Mouse (Mus musculus): ENCODE data around the gene Lrig2. TPM values are rescaled to one million over a fixed set of nuclear protein-coding genes. Genes with fewer than 3 reads are reported as not detected.

Gene Lrig2
- polyA plus RNA-seq, 1 experiment from 2014 or later, result 14.1 TPM

DNA sequence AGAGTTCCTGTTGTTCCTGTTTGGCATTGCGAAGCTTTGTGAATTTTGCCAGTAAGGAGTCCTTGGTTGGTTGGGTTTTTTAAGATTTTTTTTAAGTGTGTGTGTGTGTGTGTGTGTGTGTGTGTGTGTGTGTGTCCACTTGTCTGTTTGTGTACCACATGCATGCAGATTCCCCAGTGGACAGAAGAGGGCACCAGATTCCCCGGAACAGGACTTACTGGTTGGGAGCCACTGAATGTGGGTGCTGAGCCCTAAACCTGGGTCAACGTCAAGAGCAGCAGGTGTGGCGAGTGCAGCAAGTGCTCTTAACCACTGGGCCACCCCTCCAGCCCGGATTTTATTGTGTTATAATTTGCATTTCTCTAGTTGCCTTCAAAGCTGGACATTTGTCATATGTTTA is 5.4 kb upstream of the Lrig2 start:
- H3K4me3 ChIP-seq (ENCODE audit: low read length), result no peak overlapping the region
- ATAC-seq (ENCODE audit: low read depth), result no peak
- H3K27me3 ChIP-seq (ENCODE audit: control insufficient read depth, insufficient read depth, low read depth, low read length), result no peaks in the 10 kb centered on the region
- no peak overlapping the region for H3K4me2 ChIP-seq (ENCODE audit: low read depth, low read length)
- H3K9me3 ChIP-seq (ENCODE audit: control insufficient read depth, low read length), result peaks cover 2% of the 10 kb centered on the region; the same call in 1 of the 2 replicates
- no peaks in the 10 kb centered on the region for H3K36me3 ChIP-seq (ENCODE audit: control insufficient read depth, insufficient read depth, low read length)
- no peak overlapping the region for H3K27ac ChIP-seq (ENCODE audit: low read length)
- WGBS, result 71% methylated on average over 5 of the region's 5 CpGs
- no peak overlapping the region for H3K9ac ChIP-seq (ENCODE audit: low read length)
- peaks cover 3% of the 10 kb centered on the region; the same call in 1 of the 2 replicates for H3K4me1 ChIP-seq (replicated peaks; ENCODE audit: control insufficient read depth, insufficient read depth, low read length)

GRCm38 (mm10) chr3:104514510-104514909 is 2.8 kb upstream of the Lrig2 start:
- Histone ChIP-seq H3K4me3 (ENCODE audit: low read length) (no peak overlapping the region), H3K4me2 (ENCODE audit: low read depth, low read length) (no peak overlapping the region), H3K36me3 (ENCODE audit: control insufficient read depth, insufficient read depth, low read length) (no peaks in the 10 kb centered on the region), H3K27me3 (ENCODE audit: control insufficient read depth, insufficient read depth, low read depth, low read length) (no peaks in the 10 kb centered on the region), H3K9me3 (ENCODE audit: control insufficient read depth, low read length) (peaks cover 2% of the 10 kb centered on the region; the same call in 1 of the 2 replicates), H3K27ac (ENCODE audit: low read length) (no peak overlapping the region), H3K4me1 (replicated peaks; ENCODE audit: control insufficient read depth, insufficient read depth, low read length) (peaks cover 3% of the 10 kb centered on the region; the same call in 1 of the 2 replicates), H3K9ac (ENCODE audit: low read length) (no peak overlapping the region)
- ATAC-seq (ENCODE audit: low read depth), result no peak
- WGBS, result 70% methylated on average over 2 of the region's 2 CpGs

DNA sequence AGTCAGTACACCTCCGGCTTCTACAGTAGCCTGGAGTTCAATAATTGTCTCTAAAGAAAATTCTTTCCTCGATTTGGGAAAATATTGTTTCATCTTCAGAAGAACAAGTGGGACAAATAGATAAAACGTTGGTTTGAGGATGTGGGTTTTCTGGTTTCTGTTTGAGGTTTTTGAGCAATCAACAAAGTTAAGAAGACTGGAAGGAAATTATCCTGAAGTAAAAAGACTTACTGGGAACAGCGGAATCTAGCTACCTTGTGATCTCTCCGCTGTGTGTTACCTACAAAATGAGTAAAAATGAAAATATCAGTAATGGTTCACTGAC is 668 bp upstream of the Lrig2 start:
- Histone ChIP-seq H3K4me1 (replicated peaks; ENCODE audit: control insufficient read depth, insufficient read depth, low read length) (peaks cover 3% of the 10 kb centered on the region; the same call in 1 of the 2 replicates), H3K27me3 (ENCODE audit: control insufficient read depth, insufficient read depth, low read depth, low read length) (no peaks in the 10 kb centered on the region), H3K4me3 (ENCODE audit: low read length) (peak overlapping the region; percentile 88), H3K4me2 (ENCODE audit: low read depth, low read length) (peak overlapping the region; percentile 56), H3K27ac (ENCODE audit: low read length) (peak overlapping the region; percentile 94), H3K9ac (ENCODE audit: low read length) (peak overlapping the region; percentile 72), H3K9me3 (ENCODE audit: control insufficient read depth, low read length) (peaks cover 2% of the 10 kb centered on the region; the same call in 1 of the 2 replicates), H3K36me3 (ENCODE audit: control insufficient read depth, insufficient read depth, low read length) (no peaks in the 10 kb centered on the region)
- no peak for ATAC-seq (ENCODE audit: low read depth)
- WGBS, result 20% methylated on average over 5 of the region's 5 CpGs

- Histone ChIP-seq H3K4me2 (ENCODE audit: low read depth, low read length) (peak overlapping the region; percentile 71), H3K9ac (ENCODE audit: low read length) (peak overlapping the region; percentile 86), H3K36me3 (ENCODE audit: control insufficient read depth, insufficient read depth, low read length) (no peaks in the 10 kb centered on the region), H3K27ac (ENCODE audit: low read length) (peak overlapping the region; percentile 98), H3K9me3 (ENCODE audit: control insufficient read depth, low read length) (no peaks in the 10 kb centered on the region), H3K4me1 (replicated peaks; ENCODE audit: control insufficient read depth, insufficient read depth, low read length) (peaks cover 3% of the 10 kb centered on the region; the same call in 1 of the 2 replicates), H3K27me3 (ENCODE audit: control insufficient read depth, insufficient read depth, low read depth, low read length) (no peaks in the 10 kb centered on the region), H3K4me3 (ENCODE audit: low read length) (peak overlapping the region; percentile 88)
- ATAC-seq (ENCODE audit: low read depth), result peak; percentile 31
- under 1% methylated on average over 14 of the region's 14 CpGs for WGBS
These were observed 818 bp downstream of the Lrig2 start for GRCm38 (mm10) chr3:104510771-104511429.

GRCm38 (mm10) chr3:104501648-104502047 is 10.1 kb downstream of the Lrig2 start:
- 79% methylated on average over 2 of the region's 2 CpGs for WGBS
- no peak for ATAC-seq (ENCODE audit: low read depth)
- Histone ChIP-seq H3K9ac (ENCODE audit: low read length) (no peak overlapping the region), H3K27me3 (ENCODE audit: control insufficient read depth, insufficient read depth, low read depth, low read length) (no peaks in the 10 kb centered on the region), H3K36me3 (ENCODE audit: control insufficient read depth, insufficient read depth, low read length) (peaks cover 2% of the 10 kb centered on the region; the same call in 1 of the 2 replicates), H3K27ac (ENCODE audit: low read length) (no peak overlapping the region), H3K9me3 (ENCODE audit: control insufficient read depth, low read length) (no peaks in the 10 kb centered on the region), H3K4me1 (replicated peaks; ENCODE audit: control insufficient read depth, insufficient read depth, low read length) (no peaks in the 10 kb centered on the region), H3K4me3 (ENCODE audit: low read length) (no peak overlapping the region), H3K4me2 (ENCODE audit: low read depth, low read length) (no peak overlapping the region)

- ATAC-seq (ENCODE audit: low read depth), result no peak
- Histone ChIP-seq H3K9ac (ENCODE audit: low read length) (no peak overlapping the region), H3K4me2 (ENCODE audit: low read depth, low read length) (no peak overlapping the region), H3K4me1 (replicated peaks; ENCODE audit: control insufficient read depth, insufficient read depth, low read length) (no peaks in the 10 kb centered on the region), H3K27ac (ENCODE audit: low read length) (no peak overlapping the region), H3K36me3 (ENCODE audit: control insufficient read depth, insufficient read depth, low read length) (peaks cover 2% of the 10 kb centered on the region; the same call in 1 of the 2 replicates), H3K9me3 (ENCODE audit: control insufficient read depth, low read length) (no peaks in the 10 kb centered on the region), H3K27me3 (ENCODE audit: control insufficient read depth, insufficient read depth, low read depth, low read length) (no peaks in the 10 kb centered on the region), H3K4me3 (ENCODE audit: low read length) (no peak overlapping the region)
- 69% methylated on average over 2 of the region's 2 CpGs for WGBS
These were observed 10.8 kb downstream of the Lrig2 start for GRCm38 (mm10) chr3:104500881-104501280.

GRCm38 (mm10) chr3:104496176-104496575 is 15.5 kb downstream of the Lrig2 start:
- ATAC-seq (ENCODE audit: low read depth), result no peak

DNA sequence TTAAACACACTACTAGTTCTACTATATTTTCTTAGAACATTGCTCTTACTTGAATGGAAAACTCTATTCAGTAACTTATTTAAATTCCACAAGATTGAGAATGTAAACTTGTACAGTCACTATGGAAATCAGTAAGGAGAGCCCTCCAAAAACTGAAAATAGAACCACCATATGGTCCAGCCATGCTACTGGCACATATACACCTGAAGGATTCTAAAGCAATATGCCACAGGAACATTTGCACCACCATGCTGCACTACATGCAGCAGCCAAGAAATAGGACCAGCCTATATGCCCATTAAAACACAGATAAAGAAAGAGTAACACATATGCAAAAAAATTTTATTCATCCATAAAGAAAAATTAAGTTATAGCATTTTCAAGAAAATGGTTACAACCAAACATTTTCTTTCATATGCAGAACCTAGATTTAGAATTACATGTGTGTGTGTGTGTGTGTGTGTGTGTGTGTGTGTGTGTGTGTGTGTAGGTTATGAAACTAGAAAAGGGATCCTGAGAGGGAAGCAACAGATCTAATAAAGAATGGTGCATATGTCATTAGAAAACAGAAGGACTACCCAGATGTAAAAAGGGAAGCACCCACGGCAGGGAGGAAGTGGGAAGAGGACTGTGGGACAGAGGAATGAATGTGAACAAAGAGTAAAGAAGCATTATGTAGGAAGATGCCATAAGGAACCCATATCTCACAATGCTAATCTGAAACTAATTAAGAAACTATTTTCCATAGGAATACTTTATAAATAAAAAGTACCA is 30.6 kb downstream of the Lrig2 start:
- no peak for ATAC-seq (ENCODE audit: low read depth)
- WGBS, result 56% methylated on average over 1 of the region's 1 CpGs
- no peak overlapping the region for H3K9ac ChIP-seq (ENCODE audit: low read length)
- H3K9me3 ChIP-seq (ENCODE audit: control insufficient read depth, low read length), result no peaks in the 10 kb centered on the region
- no peaks in the 10 kb centered on the region for H3K27me3 ChIP-seq (ENCODE audit: control insufficient read depth, insufficient read depth, low read depth, low read length)
- peaks cover 15% of the 10 kb centered on the region for H3K36me3 ChIP-seq (ENCODE audit: control insufficient read depth, insufficient read depth, low read length)
- H3K4me2 ChIP-seq (ENCODE audit: low read depth, low read length), result no peak overlapping the region
- no peaks in the 10 kb centered on the region for H3K4me1 ChIP-seq (replicated peaks; ENCODE audit: control insufficient read depth, insufficient read depth, low read length)
- H3K4me3 ChIP-seq (ENCODE audit: low read length), result no peak overlapping the region
- H3K27ac ChIP-seq (ENCODE audit: low read length), result no peak overlapping the region

More at GRCm38 (mm10) chr3:104496176-104496575, 15.5 kb downstream of the Lrig2 start:
- Histone ChIP-seq H3K27me3 (ENCODE audit: control insufficient read depth, insufficient read depth, low read depth, low read length) (no peaks in the 10 kb centered on the region), H3K9me3 (ENCODE audit: control insufficient read depth, low read length) (no peaks in the 10 kb centered on the region), H3K36me3 (ENCODE audit: control insufficient read depth, insufficient read depth, low read length) (peaks cover 14% of the 10 kb centered on the region), H3K27ac (ENCODE audit: low read length) (no peak overlapping the region), H3K4me3 (ENCODE audit: low read length) (no peak overlapping the region), H3K4me2 (ENCODE audit: low read depth, low read length) (no peak overlapping the region), H3K9ac (ENCODE audit: low read length) (no peak overlapping the region), H3K4me1 (replicated peaks; ENCODE audit: control insufficient read depth, insufficient read depth, low read length) (no peaks in the 10 kb centered on the region)
- 95% methylated on average over 4 of the region's 4 CpGs for WGBS

DNA sequence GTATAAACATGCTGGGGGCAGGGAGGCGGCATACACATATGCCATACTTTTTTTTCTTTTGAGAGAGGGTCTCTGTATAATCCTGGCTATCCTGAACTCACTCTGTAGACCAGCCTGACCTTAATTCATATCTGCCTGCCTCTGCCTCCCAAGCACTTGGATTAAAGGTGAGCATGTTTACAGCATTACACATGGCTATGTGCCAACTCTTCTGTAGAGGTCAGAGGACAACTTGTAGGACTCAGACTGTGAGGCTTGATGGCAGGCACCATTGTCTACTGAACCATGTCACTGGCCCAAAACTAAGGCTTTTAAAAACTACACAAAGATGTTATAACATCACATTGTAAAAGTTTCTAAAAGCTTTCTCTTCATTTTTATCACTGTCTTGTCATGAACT is 33.7 kb downstream of the Lrig2 start:
- Histone ChIP-seq H3K27ac (ENCODE audit: low read length) (no peak overlapping the region), H3K4me3 (ENCODE audit: low read length) (no peak overlapping the region), H3K4me2 (ENCODE audit: low read depth, low read length) (no peak overlapping the region), H3K27me3 (ENCODE audit: control insufficient read depth, insufficient read depth, low read depth, low read length) (no peaks in the 10 kb centered on the region), H3K4me1 (replicated peaks; ENCODE audit: control insufficient read depth, insufficient read depth, low read length) (no peaks in the 10 kb centered on the region), H3K36me3 (ENCODE audit: control insufficient read depth, insufficient read depth, low read length) (peaks cover 22% of the 10 kb centered on the region), H3K9me3 (ENCODE audit: control insufficient read depth, low read length) (no peaks in the 10 kb centered on the region), H3K9ac (ENCODE audit: low read length) (no peak overlapping the region)
- no peak for ATAC-seq (ENCODE audit: low read depth)
- 84% methylated on average over 1 of the region's 1 CpGs for WGBS

Data from lung, embryonic 16.5 days (tissue).